Mouse (Mus musculus) liver, postnatal 0 days (tissue): ENCODE measurements around the gene Olfr1043. TPM values are rescaled to one million over a fixed set of nuclear protein-coding genes. Genes with fewer than 3 reads are reported as not detected.
"Not testable (repeated sequence)": the region's sequence is repeated elsewhere in the genome, so short reads cannot be mapped to it uniquely, and the experiment has no call there.

Source experiments
- ATAC-seq: fragments of 200-750 bp; cut with Nextera tagmentation; 2 replicates; pipeline ENCODE4 v1.8.0; 2017; ENCODE audit warnings: mild to moderate bottlenecking, moderate library complexity
- DNase-seq: peaks from one replicate; pipeline ENCODE4 v3.0.0-alpha.2; 2016
- H3K27ac ChIP-seq: fragments of 300-500 bp; sonication (generic); 2 replicates; pipeline ENCODE4 v1.5.1; 2014; ENCODE audit warnings: antibody characterized with exemption, moderate library complexity, mild to moderate bottlenecking, low read depth
- H3K27me3 ChIP-seq: fragments of 300-500 bp; sonication (generic); 2 replicates; pipeline ENCODE4 v1.6.1; 2014; ENCODE audit warnings: low read length, control low read depth, mixed read lengths; ENCODE audit not compliant: insufficient read depth
- H3K36me3 ChIP-seq: fragments of 300-500 bp; sonication (generic); replicated peaks from 2 replicates; pipeline ENCODE4 v1.6.1; 2014; ENCODE audit warnings: mild to moderate bottlenecking, control low read depth, low read length, moderate library complexity, mixed read lengths; ENCODE audit not compliant: insufficient read depth
- H3K4me1 ChIP-seq: fragments of 300-500 bp; sonication (generic); 2 replicates; pipeline ENCODE4 v1.6.1; 2014; ENCODE audit warnings: antibody characterized with exemption, mild to moderate bottlenecking, control low read depth; ENCODE audit not compliant: insufficient read depth
- H3K4me2 ChIP-seq: fragments of 300-500 bp; sonication (generic); 2 replicates; pipeline ENCODE4 v1.6.1; 2014; ENCODE audit warnings: low read depth, mild to moderate bottlenecking, low read length, moderate library complexity, mixed read lengths
- H3K4me3 ChIP-seq: fragments of 300-500 bp; sonication (generic); 2 replicates; pipeline ENCODE4 v1.5.1; 2014; ENCODE audit warnings: low read depth, low read length
- H3K9ac ChIP-seq: fragments of 300-500 bp; sonication (generic); replicated peaks from 2 replicates; pipeline ENCODE4 v1.6.1; 2014; ENCODE audit warnings: mild to moderate bottlenecking, moderate library complexity
- H3K9me3 ChIP-seq: fragments of 300-500 bp; sonication (generic); 2 replicates; pipeline ENCODE4 v1.6.1; 2016; ENCODE audit warnings: mild to moderate bottlenecking, control low read depth, low read length, mixed read lengths
- CTCF ChIP-seq: sonication (generic); IDR thresholded peaks from 2 replicates; pipeline ENCODE4 v1.5.1; 2016; ENCODE audit warnings: antibody characterized with exemption, low read depth
- EP300 ChIP-seq: IDR thresholded peaks from 2 replicates; pipeline ENCODE4 v1.6.1; 2016; ENCODE audit warnings: antibody characterized with exemption, low read depth, mild to moderate bottlenecking
- WGBS: fragments of 180-500 bp; shearing (Covaris S2); extraction: QIAGEN DNeasy Blood & Tissue Kit; methylation state at CpG from one replicate; pipeline ENCODE4 v1.1.7; 2014; ENCODE audit not compliant: insufficient replicate concordance; 5-methylcytosine and 5-hydroxymethylcytosine counted together
- polyA plus RNA-seq: library from polyadenylated mRNA; unstranded; fragments of >200 nt; fragmentation: Nextera tagmentation; extraction: Ambion mirVana; gene quantifications from 2 replicates; pipeline ENCODE4 v1.2.1, GENCODE M21; 2015

Gene Olfr1043
- polyA plus RNA-seq, result not detected in 2 replicates

GRCm38 (mm10) chr2:86167422-86167821 lies at the start of gene Olfr1043:
TSS of gene Olfr1043 (minus strand) at chr2:86167522.
- TF ChIP-seq CTCF (no peak), EP300 (no peak)
- H3K4me2 ChIP-seq, result no peak within 1 kb of the TSS
- H3K4me3 ChIP-seq, result no peak within 1 kb of the TSS
- no peak for DNase-seq
- no peaks in the 10 kb centered on the region for H3K4me1 ChIP-seq
- WGBS, result 79% methylated on average over 2 of the region's 2 CpGs
- H3K9ac ChIP-seq, result no peak within 1 kb of the TSS
- H3K36me3 ChIP-seq, result no peaks in the 10 kb centered on the region
- no peaks in the 10 kb centered on the region for H3K27me3 ChIP-seq
- ATAC-seq, result no peak
- H3K27ac ChIP-seq, result no peak within 1 kb of the TSS
- no peaks in the 10 kb centered on the region for H3K9me3 ChIP-seq

- Histone ChIP-seq H3K4me1 (no peaks in the 10 kb centered on the region), H3K27ac (no peak within 1 kb of the TSS), H3K4me2 (no peak within 1 kb of the TSS), H3K27me3 (no peaks in the 10 kb centered on the region), H3K9ac (no peak within 1 kb of the TSS), H3K36me3 (no peaks in the 10 kb centered on the region), H3K9me3 (no peaks in the 10 kb centered on the region), H3K4me3 (no peak within 1 kb of the TSS)
- DNase-seq (no peak), ATAC-seq (no peak)
- TF ChIP-seq EP300 (no peak), CTCF (no peak)
Observed at GRCm38 (mm10) chr2:86202909-86203308, 35.6 kb upstream of the Olfr1043 start, which contains the start of gene Olfr1045. TSS of gene Olfr1045 (minus strand) at chr2:86203009.

DNA sequence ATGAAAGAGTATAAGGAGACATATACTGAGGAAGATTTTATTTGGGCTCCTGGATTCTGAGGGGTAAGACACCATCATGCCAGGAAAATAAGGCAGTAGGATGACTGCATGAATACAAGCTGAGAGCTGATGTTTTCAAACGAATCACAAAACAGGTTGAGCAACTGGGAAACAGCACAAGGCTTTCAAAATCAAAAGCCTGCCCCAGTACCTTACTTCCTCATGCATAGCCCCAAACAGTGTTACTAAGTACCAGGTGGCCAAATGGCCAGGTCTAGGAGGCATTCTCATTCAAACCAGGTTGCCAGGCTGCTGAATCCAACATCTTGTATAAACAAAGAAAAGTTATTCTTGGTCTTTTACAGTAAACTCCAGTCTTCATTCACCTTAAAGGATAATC lies 28.5 kb upstream of the Olfr1043 start:
- WGBS, result 29% methylated on average over 1 of the region's 1 CpGs

GRCm38 (mm10) chr2:86185583-86185982 lies 18.3 kb upstream of the Olfr1043 start, which contains the start of gene Olfr52:
TSS of gene Olfr52 (minus strand) at chr2:86185683.
- no peaks in the 10 kb centered on the region for H3K27me3 ChIP-seq

More for the DNA sequence above, 28.5 kb upstream of the Olfr1043 start:
- no peak for TF ChIP-seq EP300
- TF ChIP-seq CTCF, result no peak
- no peaks in the 10 kb centered on the region for H3K4me1 ChIP-seq
- H3K4me3 ChIP-seq, result no peak overlapping the region
- H3K4me2 ChIP-seq, result no peak overlapping the region
- no peaks in the 10 kb centered on the region for H3K27me3 ChIP-seq
- no peak overlapping the region for H3K9ac ChIP-seq
- peak; percentile 45; the same call in 1 of the 2 replicates for ATAC-seq
- DNase-seq, result no peak
- no peaks in the 10 kb centered on the region for H3K9me3 ChIP-seq
- H3K27ac ChIP-seq, result no peak overlapping the region
- H3K36me3 ChIP-seq, result no peaks in the 10 kb centered on the region

DNA sequence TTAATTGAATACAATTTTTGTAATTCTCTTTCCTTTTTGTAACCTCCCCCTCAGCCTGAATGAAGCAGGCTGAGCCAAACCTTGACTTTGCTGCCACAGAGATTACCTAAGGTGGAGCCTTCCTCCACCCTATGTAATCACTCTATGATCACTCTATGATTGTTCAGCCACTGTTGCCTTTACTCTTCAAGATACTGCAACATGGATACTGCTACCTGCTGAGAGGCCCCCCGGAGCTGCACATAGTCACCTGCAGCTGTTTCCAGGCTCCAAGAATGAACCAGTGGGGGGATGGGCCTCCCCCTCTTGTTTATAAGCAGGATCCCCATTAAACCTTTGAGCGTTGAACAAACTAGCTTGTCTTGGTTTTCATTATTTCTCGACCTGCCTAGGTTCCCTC lies 12.6 kb upstream of the Olfr1043 start:
- Histone ChIP-seq H3K4me1 (no peaks in the 10 kb centered on the region), H3K27me3 (no peaks in the 10 kb centered on the region), H3K4me2 (no peak overlapping the region), H3K9ac (no peak overlapping the region), H3K9me3 (no peaks in the 10 kb centered on the region), H3K27ac (no peak overlapping the region), H3K36me3 (no peaks in the 10 kb centered on the region), H3K4me3 (no peak overlapping the region)
- ATAC-seq (no peak), DNase-seq (no peak)
- TF ChIP-seq CTCF (no peak), EP300 (no peak)
- 80% methylated on average over 3 of the region's 3 CpGs for WGBS

More at GRCm38 (mm10) chr2:86185583-86185982, 18.3 kb upstream of the Olfr1043 start, which contains the start of gene Olfr52:
- Histone ChIP-seq H3K9me3 (no peaks in the 10 kb centered on the region), H3K4me2 (no peak within 1 kb of the TSS), H3K4me3 (no peak within 1 kb of the TSS), H3K27ac (no peak within 1 kb of the TSS), H3K4me1 (no peaks in the 10 kb centered on the region), H3K36me3 (no peaks in the 10 kb centered on the region), H3K9ac (no peak within 1 kb of the TSS)
- TF ChIP-seq EP300, result no peak
- no peak for TF ChIP-seq CTCF
- ATAC-seq, result no peak
- no peak for DNase-seq

GRCm38 (mm10) chr2:86177720-86178119 lies 10.4 kb upstream of the Olfr1043 start, which contains the start of gene Olfr1044:
TSS of gene Olfr1044 (minus strand) at chr2:86177820.
- ATAC-seq (no peak), DNase-seq (no peak)
- no peak within 1 kb of the TSS for H3K27ac ChIP-seq
- no peaks in the 10 kb centered on the region for H3K4me1 ChIP-seq
- TF ChIP-seq CTCF, result no peak
- TF ChIP-seq EP300, result no peak
- H3K4me2 ChIP-seq, result no peak within 1 kb of the TSS
- H3K9ac ChIP-seq, result no peak within 1 kb of the TSS
- no peak within 1 kb of the TSS for H3K4me3 ChIP-seq
- no peaks in the 10 kb centered on the region for H3K27me3 ChIP-seq
- H3K9me3 ChIP-seq, result no peaks in the 10 kb centered on the region
- H3K36me3 ChIP-seq, result no peaks in the 10 kb centered on the region

GRCm38 (mm10) chr2:86175422-86175821 lies 8.1 kb upstream of the Olfr1043 start:
- 30% methylated on average over 7 of the region's 7 CpGs for WGBS

More at GRCm38 (mm10) chr2:86175422-86175821, 8.1 kb upstream of the Olfr1043 start:
- not testable (repeated sequence) for H3K9ac ChIP-seq, H3K27ac ChIP-seq, H3K9me3 ChIP-seq, H3K4me2 ChIP-seq, H3K4me1 ChIP-seq, H3K27me3 ChIP-seq, H3K4me3 ChIP-seq, H3K36me3 ChIP-seq
- peak; percentile 73 for TF ChIP-seq EP300
- DNase-seq, result peak; percentile 14
- ATAC-seq, result 0 out of 2 replicates have a peak, but pooled peaks have one; percentile 29
